In genomic region chr19:45116798-45117197, GRCm38 (mm10) we compare ENCODE assay signal across 9 mouse cellular contexts. TPM values are rescaled to one million over a fixed set of nuclear protein-coding genes. Genes with fewer than 3 reads are reported as not detected.
DNase-seq lines count a peak whose midpoint lies in the region; ATAC-seq lines count a peak whose summit lies in the region.
"Had no signal": no experiment of that assay in that cellular context is flagged by ENCODE, and none has a peak within 500 bp of the region (broad histone marks: within the 10 kb centered on the region; RNA-seq: fewer than 3 reads in every experiment).

No protein-coding gene starts in this region.

- ATAC-seq in forebrain, embryonic 16.5 days: no peak
- ATAC-seq in midbrain, embryonic 11.5 days (ENCODE audit: low FRiP score): no peak
- ATAC-seq in midbrain, embryonic 15.5 days (replicated peaks): no peak

- H3K9me3 ChIP-seq in forebrain, embryonic 10.5 days: no peaks in the 10 kb centered on the region
- no peaks in the 10 kb centered on the region for H3K9me3 ChIP-seq in forebrain, embryonic 16.5 days (ENCODE audit: control insufficient read depth, low read length)
- H3K9me3 ChIP-seq in midbrain, embryonic 11.5 days (ENCODE audit: control insufficient read depth, low read length): no peaks in the 10 kb centered on the region
- H3K9me3 ChIP-seq in midbrain, embryonic 15.5 days: no peaks in the 10 kb centered on the region
- H3K9me3 ChIP-seq: midbrain, embryonic 12.5 days had no signal

- H3K36me3 ChIP-seq in forebrain, embryonic 10.5 days (replicated peaks): no peaks in the 10 kb centered on the region
- no peaks in the 10 kb centered on the region for H3K36me3 ChIP-seq in forebrain, embryonic 16.5 days (ENCODE audit: control insufficient read depth, insufficient read depth)
- no peaks in the 10 kb centered on the region for H3K36me3 ChIP-seq in midbrain, embryonic 11.5 days (ENCODE audit: control insufficient read depth, insufficient read depth, low read length)
- no peaks in the 10 kb centered on the region for H3K36me3 ChIP-seq in midbrain, embryonic 15.5 days (replicated peaks)
- H3K36me3 ChIP-seq: midbrain, embryonic 12.5 days had no signal

- no peak overlapping the region for H3K4me3 ChIP-seq in forebrain, embryonic 10.5 days
- no peak overlapping the region for H3K4me3 ChIP-seq in forebrain, embryonic 16.5 days (replicated peaks; ENCODE audit: low read length)
- H3K4me3 ChIP-seq in midbrain, embryonic 11.5 days (ENCODE audit: low read depth, low read length): no peak overlapping the region
- H3K4me3 ChIP-seq in midbrain, embryonic 15.5 days: no peak overlapping the region
- H3K4me3 ChIP-seq: midbrain, embryonic 12.5 days had no signal

- H3K9ac ChIP-seq in forebrain, embryonic 16.5 days (replicated peaks; ENCODE audit: low read depth, low read length): no peak overlapping the region
- H3K9ac ChIP-seq in midbrain, embryonic 11.5 days (ENCODE audit: low read length): no peak overlapping the region
- H3K9ac ChIP-seq in midbrain, embryonic 15.5 days: no peak overlapping the region
- H3K9ac ChIP-seq: midbrain, embryonic 12.5 days had no signal

- DNase-seq in forebrain, embryonic 10.5 days (ENCODE audit: extremely low spot score, low spot score): peak; percentile 21
- DNase-seq in midbrain, embryonic 11.5 days (ENCODE audit: low spot score, missing footprints): peak; percentile 84
- DNase-seq in adipocyte (ENCODE audit: low spot score): peak; percentile 74
- peak; percentile 39 for DNase-seq in embryo, embryonic 9.5 days (ENCODE audit: extremely low spot score)
- DNase-seq in layer of hippocampus, postnatal 10 days (ENCODE audit: low spot score in 2 of 2): peak; percentile 47 to 53
- DNase-seq in skeletal muscle tissue, adult 2 months (ENCODE audit: low read depth, low spot score): peak; percentile 13

- no peak overlapping the region for H3K4me2 ChIP-seq in forebrain, embryonic 16.5 days (ENCODE audit: low read length)
- no peak overlapping the region for H3K4me2 ChIP-seq in midbrain, embryonic 11.5 days
- H3K4me2 ChIP-seq in midbrain, embryonic 15.5 days: no peak overlapping the region
- H3K4me2 ChIP-seq: midbrain, embryonic 12.5 days had no signal

- WGBS in forebrain, embryonic 10.5 days: 69% methylated on average over 1 of the region's 1 CpGs
- 68% methylated on average over 1 of the region's 1 CpGs for WGBS in forebrain, embryonic 16.5 days
- 80% methylated on average over 1 of the region's 1 CpGs for WGBS in midbrain, embryonic 11.5 days
- 63% methylated on average over 1 of the region's 1 CpGs for WGBS in midbrain, embryonic 15.5 days

- peaks cover 91% of the 10 kb centered on the region for H3K27me3 ChIP-seq in forebrain, embryonic 10.5 days (ENCODE audit: poor library complexity, severe bottlenecking)
- H3K27me3 ChIP-seq in forebrain, embryonic 16.5 days (replicated peaks; ENCODE audit: control insufficient read depth, insufficient read depth, low read length): no peaks in the 10 kb centered on the region
- peaks cover 2% of the 10 kb centered on the region for H3K27me3 ChIP-seq in midbrain, embryonic 11.5 days (ENCODE audit: control insufficient read depth, insufficient read depth, low read length)
- H3K27me3 ChIP-seq in midbrain, embryonic 15.5 days (replicated peaks): peaks cover 4% of the 10 kb centered on the region; the same call in 1 of the 2 replicates

- no peak overlapping the region for H3K27ac ChIP-seq in forebrain, embryonic 10.5 days
- H3K27ac ChIP-seq in forebrain, embryonic 16.5 days (ENCODE audit: low read length): no peak overlapping the region
- H3K27ac ChIP-seq in midbrain, embryonic 11.5 days (ENCODE audit: low read depth, low read length): no peak overlapping the region
- H3K27ac ChIP-seq in midbrain, embryonic 15.5 days: no peak overlapping the region
- H3K27ac ChIP-seq: midbrain, embryonic 12.5 days had no signal

- H3K4me1 ChIP-seq in forebrain, embryonic 10.5 days: peaks cover 27% of the 10 kb centered on the region
- H3K4me1 ChIP-seq in forebrain, embryonic 16.5 days (replicated peaks; ENCODE audit: control insufficient read depth, insufficient read depth, low read length): no peaks in the 10 kb centered on the region
- peaks cover 10% of the 10 kb centered on the region for H3K4me1 ChIP-seq in midbrain, embryonic 11.5 days (ENCODE audit: control insufficient read depth, insufficient read depth, low read length)
- H3K4me1 ChIP-seq in midbrain, embryonic 15.5 days: peaks cover 6% of the 10 kb centered on the region

RNA-seq across cellular contexts. Expression of gene Tlx1, which starts 33.7 kb away (rescaled TPM):
- polyA plus RNA-seq in forebrain, embryonic 10.5 days (2016; fragmentation: Nextera tagmentation; extraction: Ambion mirVana): not detected in 2 replicates
- not detected in 2 replicates for polyA plus RNA-seq in forebrain, embryonic 16.5 days (2015; fragmentation: Nextera tagmentation; extraction: Ambion mirVana)
- 0.27 and 0.32 TPM in 2 replicates for polyA plus RNA-seq in midbrain, embryonic 11.5 days (2014; fragmentation: Nextera tagmentation; extraction: Ambion mirVana)
- polyA plus RNA-seq in midbrain, embryonic 15.5 days (2015; fragmentation: Nextera tagmentation; extraction: Ambion mirVana): not detected in 2 replicates
- total RNA-seq in layer of hippocampus, postnatal 10 days (2021): not detected

RNA-seq across cellular contexts. Expression of gene Kazald1, which starts 41.8 kb away (rescaled TPM):
- polyA plus RNA-seq in forebrain, embryonic 10.5 days (2016; fragmentation: Nextera tagmentation; extraction: Ambion mirVana): 0.20 and 0.63 TPM in 2 replicates
- polyA plus RNA-seq in forebrain, embryonic 16.5 days (2015; fragmentation: Nextera tagmentation; extraction: Ambion mirVana): 0.80 and 3.4 TPM in 2 replicates
- polyA plus RNA-seq in midbrain, embryonic 11.5 days (2014; fragmentation: Nextera tagmentation; extraction: Ambion mirVana): 0.38 and 0.39 TPM in 2 replicates
- polyA plus RNA-seq in midbrain, embryonic 15.5 days (2015; fragmentation: Nextera tagmentation; extraction: Ambion mirVana): 1.3 TPM in 2 replicates
- 1 to 10 TPM; 1.8 to 2.1 TPM for total RNA-seq in layer of hippocampus, postnatal 10 days (2021)

Comparison
In these comparisons a context has a peak if more than half of its experiments do, and no peak if none do; other contexts are left out.
1. DNase-seq: peak in every context shown above with its lines; median percentile 84 in midbrain, embryonic 11.5 days; 74 in adipocyte; 50 in layer of hippocampus, postnatal 10 days; 39 in embryo, embryonic 9.5 days; 21 in forebrain, embryonic 10.5 days; 13 in skeletal muscle tissue, adult 2 months.